Mouse (Mus musculus) forebrain, embryonic 14.5 days (tissue): ENCODE measurements around the gene Lif. TPM values are rescaled to one million over a fixed set of nuclear protein-coding genes. Genes with fewer than 3 reads are reported as not detected.

Experiments
- ATAC-seq: fragments of 200-750 bp; cut with Nextera tagmentation; 2 replicates; pipeline ENCODE4 v1.8.0; 2017; ENCODE audit warnings: mild to moderate bottlenecking, moderate library complexity
- DNase-seq: peaks from one replicate; pipeline ENCODE4 v3.0.0-alpha.2; 2015; ENCODE audit warnings: low spot score
- H3K27ac ChIP-seq: fragments of 300-500 bp; sonication (generic); 2 replicates; pipeline ENCODE4 v1.5.1; 2014; ENCODE audit warnings: low read depth, mild to moderate bottlenecking, control low read depth, low read length, moderate library complexity
- H3K27me3 ChIP-seq: fragments of 300-500 bp; sonication (generic); replicated peaks from 2 replicates; pipeline ENCODE4 v1.6.1; 2014; ENCODE audit warnings: low read length, control low read depth, mixed read lengths; ENCODE audit not compliant: control insufficient read depth, insufficient read depth
- H3K36me3 ChIP-seq: fragments of 300-500 bp; sonication (generic); 2 replicates; pipeline ENCODE4 v1.6.1; 2014; ENCODE audit warnings: low read length, control low read depth; ENCODE audit not compliant: control insufficient read depth, insufficient read depth
- H3K4me1 ChIP-seq: fragments of 300-500 bp; sonication (generic); 2 replicates; pipeline ENCODE4 v1.6.1; 2014; ENCODE audit warnings: antibody characterized with exemption, low read length, control low read depth; ENCODE audit not compliant: control insufficient read depth, insufficient read depth
- H3K4me2 ChIP-seq: fragments of 300-500 bp; sonication (generic); 2 replicates; pipeline ENCODE4 v1.6.1; 2014; ENCODE audit warnings: mild to moderate bottlenecking, control low read depth, low read length
- H3K4me3 ChIP-seq: fragments of 300-500 bp; sonication (generic); 2 replicates; pipeline ENCODE4 v1.5.1; 2014; ENCODE audit warnings: low read depth, low read length, control low read depth
- H3K9ac ChIP-seq: fragments of 300-500 bp; sonication (generic); 2 replicates; pipeline ENCODE4 v1.6.1; 2014; ENCODE audit warnings: mild to moderate bottlenecking, low read length, control low read depth, moderate library complexity
- H3K9me3 ChIP-seq: fragments of 300-500 bp; sonication (generic); replicated peaks from 2 replicates; pipeline ENCODE4 v1.6.1; 2016; ENCODE audit warnings: low read length, control low read depth, mixed read lengths; ENCODE audit not compliant: control insufficient read depth
- WGBS: fragments of 180-500 bp; shearing (Covaris S2); extraction: QIAGEN DNeasy Blood & Tissue Kit; methylation state at CpG from one replicate; pipeline ENCODE4 v1.1.7; 2014; 5-methylcytosine and 5-hydroxymethylcytosine counted together
- polyA plus RNA-seq: library from polyadenylated mRNA; unstranded; fragments of >200 nt; fragmentation: Nextera tagmentation; extraction: Ambion mirVana; gene quantifications from 2 replicates; pipeline ENCODE4 v1.2.1, GENCODE M21; 2014

The Lif gene
- polyA plus RNA-seq, 1 experiment from 2014 or later = not detected

DNA sequence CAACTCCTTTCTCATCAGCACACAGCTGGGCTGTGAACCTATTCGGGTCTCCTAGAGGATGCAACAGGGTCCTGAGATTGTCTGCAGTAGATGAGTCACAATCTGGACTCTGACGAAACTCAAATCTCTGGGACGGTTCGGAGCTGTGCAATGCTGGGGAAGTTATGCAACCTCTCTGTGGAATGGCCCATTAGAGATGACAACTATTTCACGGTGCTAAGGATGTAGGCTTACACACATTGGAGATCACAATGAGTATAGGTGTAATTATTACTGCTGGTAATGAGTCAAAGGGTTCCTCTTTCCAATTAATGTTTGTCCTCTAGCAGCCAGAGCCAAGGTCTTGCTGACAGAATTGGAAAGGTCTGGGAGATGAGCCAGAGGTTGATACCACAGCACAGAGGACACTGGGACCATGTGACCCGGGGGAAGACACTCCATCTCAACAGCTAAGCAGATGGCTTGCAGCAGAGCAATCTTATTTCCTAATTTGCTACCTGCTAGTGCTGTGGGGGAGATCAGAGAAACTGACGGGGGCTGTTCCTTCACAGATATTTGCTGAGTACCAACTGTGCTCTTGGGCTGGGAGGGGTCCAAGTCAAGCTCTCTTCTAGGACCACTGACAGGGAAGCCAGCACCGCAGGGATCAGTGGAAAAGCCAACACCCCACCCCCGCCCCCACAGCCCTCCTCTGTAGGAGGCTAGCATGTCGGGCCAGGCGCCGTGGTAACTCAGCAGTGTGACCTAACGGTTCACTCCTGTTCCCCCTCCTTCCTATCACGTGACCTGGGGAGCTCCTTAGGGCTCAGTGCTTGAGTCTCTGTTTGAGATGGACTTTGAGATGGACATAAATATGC lies 37.4 kb downstream of the Lif start:
- Histone ChIP-seq H3K4me2 (no peak overlapping the region), H3K27me3 (no peaks in the 10 kb centered on the region), H3K9me3 (no peaks in the 10 kb centered on the region), H3K36me3 (no peaks in the 10 kb centered on the region), H3K9ac (no peak overlapping the region), H3K4me1 (no peaks in the 10 kb centered on the region), H3K27ac (no peak overlapping the region), H3K4me3 (no peak overlapping the region)
- ATAC-seq = no peak
- peak; percentile 6 for DNase-seq
- WGBS = 45% methylated on average over 14 of the region's 14 CpGs

GRCm38 (mm10) chr11:4296610-4297275 lies 39.4 kb downstream of the Lif start:
- 84% methylated on average over 10 of the region's 10 CpGs for WGBS
- no peak for ATAC-seq
- H3K9ac ChIP-seq = no peak overlapping the region

GRCm38 (mm10) chr11:4297753-4298152 lies 40.4 kb downstream of the Lif start:
- ATAC-seq (no peak), DNase-seq (no peak)
- WGBS = 92% methylated on average over 3 of the region's 3 CpGs
- no peak overlapping the region for H3K9ac ChIP-seq
- H3K36me3 ChIP-seq = no peaks in the 10 kb centered on the region
- no peaks in the 10 kb centered on the region for H3K9me3 ChIP-seq
- no peak overlapping the region for H3K27ac ChIP-seq
- no peaks in the 10 kb centered on the region for H3K27me3 ChIP-seq
- H3K4me1 ChIP-seq = no peaks in the 10 kb centered on the region
- H3K4me3 ChIP-seq = no peak overlapping the region
- H3K4me2 ChIP-seq = no peak overlapping the region

More at GRCm38 (mm10) chr11:4296610-4297275, 39.4 kb downstream of the Lif start:
- H3K9me3 ChIP-seq = no peaks in the 10 kb centered on the region
- no peak overlapping the region for H3K4me3 ChIP-seq
- no peaks in the 10 kb centered on the region for H3K36me3 ChIP-seq
- no peaks in the 10 kb centered on the region for H3K27me3 ChIP-seq
- DNase-seq = no peak
- H3K27ac ChIP-seq = no peak overlapping the region
- H3K4me1 ChIP-seq = no peaks in the 10 kb centered on the region
- H3K4me2 ChIP-seq = no peak overlapping the region

DNA sequence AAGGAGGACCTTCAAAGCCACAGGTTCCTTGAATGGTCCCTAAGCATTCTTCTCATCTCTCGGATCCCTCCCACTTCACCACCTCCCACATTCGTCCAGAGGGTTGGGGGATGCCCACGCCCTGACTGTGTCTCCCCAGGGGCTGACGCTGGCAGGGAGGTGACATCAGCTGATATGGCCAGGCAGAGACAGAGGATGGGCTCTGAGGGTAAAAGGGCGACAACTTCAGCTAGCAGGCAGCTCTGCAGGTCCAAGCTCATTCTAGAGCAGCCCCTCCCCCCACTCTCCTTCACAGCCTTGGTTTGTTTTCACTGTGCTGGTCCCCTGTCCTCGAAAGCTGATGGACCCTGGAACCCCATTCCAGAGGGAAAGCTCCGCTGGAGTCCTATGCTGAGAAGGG lies 41.3 kb downstream of the Lif start:
- no peaks in the 10 kb centered on the region for H3K4me1 ChIP-seq
- no peak overlapping the region for H3K9ac ChIP-seq
- no peak for DNase-seq
- no peak overlapping the region for H3K27ac ChIP-seq
- no peaks in the 10 kb centered on the region for H3K9me3 ChIP-seq
- H3K36me3 ChIP-seq = no peaks in the 10 kb centered on the region
- H3K4me2 ChIP-seq = no peak overlapping the region
- H3K27me3 ChIP-seq = no peaks in the 10 kb centered on the region
- H3K4me3 ChIP-seq = no peak overlapping the region
- no peak for ATAC-seq
- 36% methylated on average over 7 of the region's 7 CpGs for WGBS

GRCm38 (mm10) chr11:4299191-4299590 lies 41.8 kb downstream of the Lif start:
- no peak overlapping the region for H3K4me3 ChIP-seq
- H3K4me2 ChIP-seq = no peak overlapping the region
- H3K9me3 ChIP-seq = no peaks in the 10 kb centered on the region
- no peak for ATAC-seq
- 63% methylated on average over 12 of the region's 12 CpGs for WGBS
- DNase-seq = no peak
- no peaks in the 10 kb centered on the region for H3K36me3 ChIP-seq
- H3K9ac ChIP-seq = no peak overlapping the region
- no peak overlapping the region for H3K27ac ChIP-seq
- H3K4me1 ChIP-seq = no peaks in the 10 kb centered on the region
- no peaks in the 10 kb centered on the region for H3K27me3 ChIP-seq

- DNase-seq (no peak), ATAC-seq (no peak)
- no peak overlapping the region for H3K4me2 ChIP-seq
- H3K27me3 ChIP-seq = no peaks in the 10 kb centered on the region
- H3K4me1 ChIP-seq = no peaks in the 10 kb centered on the region
- H3K4me3 ChIP-seq = no peak overlapping the region
- no peaks in the 10 kb centered on the region for H3K36me3 ChIP-seq
- H3K27ac ChIP-seq = no peak overlapping the region
- H3K9me3 ChIP-seq = no peaks in the 10 kb centered on the region
- WGBS = 72% methylated on average over 14 of the region's 14 CpGs
- no peak overlapping the region for H3K9ac ChIP-seq
Measured at GRCm38 (mm10) chr11:4299735-4300474, 42.5 kb downstream of the Lif start.

GRCm38 (mm10) chr11:4300683-4301082 lies 43.3 kb downstream of the Lif start:
- no peak for DNase-seq
- Histone ChIP-seq H3K36me3 (no peaks in the 10 kb centered on the region), H3K27me3 (no peaks in the 10 kb centered on the region), H3K4me2 (no peak overlapping the region), H3K4me3 (no peak overlapping the region), H3K9ac (no peak overlapping the region), H3K4me1 (no peaks in the 10 kb centered on the region), H3K9me3 (no peaks in the 10 kb centered on the region), H3K27ac (no peak overlapping the region)
- WGBS = 69% methylated on average over 3 of the region's 3 CpGs
- ATAC-seq = no peak

DNA sequence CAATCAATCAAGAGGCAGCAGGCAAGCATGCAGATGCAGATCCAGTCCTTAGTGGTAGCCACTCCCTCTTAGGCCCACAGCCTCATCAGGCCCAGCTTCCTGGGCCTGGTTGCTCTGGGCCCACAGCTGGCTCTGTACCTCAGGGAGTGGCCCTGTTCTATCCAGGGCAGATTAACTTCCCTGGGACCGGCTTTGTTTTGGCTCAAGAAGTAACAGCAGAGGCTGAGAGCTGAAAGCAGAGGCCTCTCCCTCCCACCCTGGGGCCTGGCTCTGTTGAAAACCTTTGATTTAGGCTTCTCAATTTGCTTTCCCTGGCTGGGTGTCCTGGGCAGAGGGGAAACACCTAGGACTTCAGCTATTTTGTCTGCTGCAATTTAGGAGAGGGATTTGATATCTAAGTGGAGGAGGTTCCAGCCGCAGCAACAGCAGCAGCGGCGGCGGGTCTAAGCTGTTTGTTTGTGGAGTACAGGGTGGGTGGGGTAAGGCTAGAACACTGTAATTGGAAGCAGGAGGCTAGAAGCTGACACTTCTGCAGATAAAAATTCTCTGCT lies 45.1 kb downstream of the Lif start:
- no peaks in the 10 kb centered on the region for H3K9me3 ChIP-seq
- ATAC-seq (no peak), DNase-seq (no peak)
- no peak overlapping the region for H3K4me2 ChIP-seq
- H3K4me1 ChIP-seq = no peaks in the 10 kb centered on the region
- H3K9ac ChIP-seq = no peak overlapping the region
- H3K4me3 ChIP-seq = no peak overlapping the region
- no peaks in the 10 kb centered on the region for H3K27me3 ChIP-seq
- WGBS = 19% methylated on average over 5 of the region's 5 CpGs
- no peak overlapping the region for H3K27ac ChIP-seq
- no peaks in the 10 kb centered on the region for H3K36me3 ChIP-seq
